Mouse (Mus musculus) liver, embryonic 13.5 days (tissue): ENCODE data around the gene Atp2a2. TPM values are rescaled to one million over a fixed set of nuclear protein-coding genes. Genes with fewer than 3 reads are reported as not detected.
A peak's percentile ranks its signal among the peaks of the same experiment; 100 is the strongest.

Experiments
- ATAC-seq: fragments of 200-750 bp; cut with Nextera tagmentation; 2 replicates; pipeline ENCODE4 v1.8.0; 2017; ENCODE audit warnings: low read depth, mild to moderate bottlenecking, moderate number of reproducible peaks, moderate library complexity
- DNase-seq: peaks from one replicate; pipeline ENCODE4 v3.0.0; 2022
- H3K27ac ChIP-seq: fragments of 300-500 bp; sonication (generic); 2 replicates; pipeline ENCODE4 v1.5.1; 2015; ENCODE audit warnings: moderate library complexity, mild to moderate bottlenecking, inconsistent platforms
- H3K27me3 ChIP-seq: fragments of 300-500 bp; sonication (generic); 2 replicates; pipeline ENCODE4 v1.6.1; 2015; ENCODE audit warnings: mild to moderate bottlenecking, inconsistent platforms
- H3K36me3 ChIP-seq: fragments of 300-500 bp; sonication (generic); 2 replicates; pipeline ENCODE4 v1.6.1; 2015; ENCODE audit warnings: mild to moderate bottlenecking, inconsistent platforms
- H3K4me1 ChIP-seq: fragments of 300-500 bp; sonication (generic); replicated peaks from 2 replicates; pipeline ENCODE4 v1.6.1; 2015; ENCODE audit warnings: inconsistent platforms
- H3K4me2 ChIP-seq: fragments of 300-500 bp; sonication (generic); 2 replicates; pipeline ENCODE4 v1.6.1; 2015; ENCODE audit warnings: inconsistent platforms, mild to moderate bottlenecking, moderate library complexity
- H3K4me3 ChIP-seq: fragments of 300-500 bp; sonication (generic); replicated peaks from 2 replicates; pipeline ENCODE4 v1.5.1; 2015; ENCODE audit warnings: mild to moderate bottlenecking, inconsistent platforms
- H3K9ac ChIP-seq: fragments of 300-500 bp; sonication (generic); 2 replicates; pipeline ENCODE4 v1.6.1; 2015; ENCODE audit warnings: mild to moderate bottlenecking, inconsistent platforms
- H3K9me3 ChIP-seq: fragments of 300-500 bp; sonication (generic); replicated peaks from 2 replicates; pipeline ENCODE4 v1.6.1; 2016; ENCODE audit warnings: inconsistent platforms
- WGBS: fragments of 180-500 bp; shearing (Covaris S2); methylation state at CpG from one replicate; pipeline ENCODE4 v1.1.7; 2015; ENCODE audit not compliant: insufficient replicate concordance; 5-methylcytosine and 5-hydroxymethylcytosine counted together
- polyA plus RNA-seq: library from polyadenylated mRNA; unstranded; fragments of >200 nt; fragmentation: Nextera tagmentation; extraction: Ambion mirVana; gene quantifications from 2 replicates; pipeline ENCODE4 v1.2.1, GENCODE M21; 2015

Gene Atp2a2
- polyA plus RNA-seq, 1 experiment from 2014 or later = 14.1 TPM

GRCm38 (mm10) chr5:122507396-122507795 lies 5.4 kb upstream of the Atp2a2 start:
- Histone ChIP-seq H3K27ac (no peak overlapping the region), H3K9ac (no peak overlapping the region), H3K36me3 (no peaks in the 10 kb centered on the region), H3K27me3 (peaks cover 24% of the 10 kb centered on the region), H3K4me1 (peaks cover 14% of the 10 kb centered on the region), H3K9me3 (peaks cover 5% of the 10 kb centered on the region; the same call in 1 of the 2 replicates), H3K4me2 (no peak overlapping the region), H3K4me3 (no peak overlapping the region)
- DNase-seq (no peak), ATAC-seq (no peak)

GRCm38 (mm10) chr5:122506462-122506861 lies 4.4 kb upstream of the Atp2a2 start:
- WGBS = 69% methylated on average over 3 of the region's 3 CpGs

GRCm38 (mm10) chr5:122505554-122505953 lies 3.5 kb upstream of the Atp2a2 start:
- WGBS = 74% methylated on average over 5 of the region's 5 CpGs

More at GRCm38 (mm10) chr5:122506462-122506861, 4.4 kb upstream of the Atp2a2 start:
- no peak for DNase-seq
- Histone ChIP-seq H3K27me3 (peaks cover 20% of the 10 kb centered on the region), H3K4me3 (no peak overlapping the region), H3K4me2 (no peak overlapping the region), H3K4me1 (peaks cover 13% of the 10 kb centered on the region), H3K9me3 (peaks cover 5% of the 10 kb centered on the region; the same call in 1 of the 2 replicates), H3K27ac (no peak overlapping the region), H3K9ac (no peak overlapping the region), H3K36me3 (no peaks in the 10 kb centered on the region)
- ATAC-seq = no peak

GRCm38 (mm10) chr5:122503760-122504119 lies 1.7 kb upstream of the Atp2a2 start:
- no peak overlapping the region for H3K27ac ChIP-seq
- no peak overlapping the region for H3K4me3 ChIP-seq
- whole genome bisulfite sequencing = 44% methylated on average over 4 of the region's 4 CpGs
- H3K9ac ChIP-seq = no peak overlapping the region
- H3K27me3 ChIP-seq = peaks cover 13% of the 10 kb centered on the region
- no peak overlapping the region for H3K4me2 ChIP-seq
- ATAC-seq = no peak
- peaks cover 5% of the 10 kb centered on the region; the same call in 1 of the 2 replicates for H3K9me3 ChIP-seq
- peaks cover 5% of the 10 kb centered on the region; the same call in 1 of the 2 replicates for H3K36me3 ChIP-seq
- H3K4me1 ChIP-seq = peaks cover 26% of the 10 kb centered on the region
- no peak for DNase-seq

More at GRCm38 (mm10) chr5:122505554-122505953, 3.5 kb upstream of the Atp2a2 start:
- no peak for ATAC-seq
- Histone ChIP-seq H3K36me3 (no peaks in the 10 kb centered on the region), H3K9me3 (peaks cover 5% of the 10 kb centered on the region; the same call in 1 of the 2 replicates), H3K4me2 (no peak overlapping the region), H3K27ac (no peak overlapping the region), H3K9ac (no peak overlapping the region), H3K4me1 (peaks cover 11% of the 10 kb centered on the region), H3K4me3 (no peak overlapping the region), H3K27me3 (peaks cover 13% of the 10 kb centered on the region)
- DNase-seq = no peak

- H3K4me3 ChIP-seq = peak overlapping the region; percentile 97
- peak overlapping the region; percentile 97 for H3K4me2 ChIP-seq
- H3K9me3 ChIP-seq = peaks cover 5% of the 10 kb centered on the region; the same call in 1 of the 2 replicates
- peaks cover 30% of the 10 kb centered on the region for H3K4me1 ChIP-seq
- DNase-seq (no peak), ATAC-seq (no peak)
- H3K27me3 ChIP-seq = peaks cover 13% of the 10 kb centered on the region
- H3K27ac ChIP-seq = no peak overlapping the region
- peak overlapping the region; percentile 82 for H3K9ac ChIP-seq
- H3K36me3 ChIP-seq = peaks cover 9% of the 10 kb centered on the region
- WGBS = 49% methylated on average over 15 of the region's 15 CpGs
These were observed 1.2 kb upstream of the Atp2a2 start for GRCm38 (mm10) chr5:122503015-122503759.

GRCm38 (mm10) chr5:122501101-122502076 lies 636 bp downstream of the Atp2a2 start:
- Histone ChIP-seq H3K9me3 (peaks cover 2% of the 10 kb centered on the region; the same call in 1 of the 2 replicates), H3K4me1 (peaks cover 40% of the 10 kb centered on the region), H3K36me3 (peaks cover 23% of the 10 kb centered on the region), H3K27me3 (peaks cover 13% of the 10 kb centered on the region), H3K9ac (peak overlapping the region; percentile 99), H3K27ac (peak overlapping the region; percentile 97), H3K4me3 (peak overlapping the region; percentile 97), H3K4me2 (peak overlapping the region; percentile 97)
- ATAC-seq (peak; percentile 61), DNase-seq (peak; percentile 38)
- WGBS = under 1% methylated on average over 105 of the region's 113 CpGs

GRCm38 (mm10) chr5:122500563-122500962 lies 1.5 kb downstream of the Atp2a2 start:
- peak overlapping the region; percentile 97 for H3K4me3 ChIP-seq
- H3K4me1 ChIP-seq = peaks cover 40% of the 10 kb centered on the region
- H3K9me3 ChIP-seq = no peaks in the 10 kb centered on the region
- peak overlapping the region; percentile 97 for H3K4me2 ChIP-seq
- H3K36me3 ChIP-seq = peaks cover 31% of the 10 kb centered on the region
- DNase-seq (no peak), ATAC-seq (no peak)
- peak overlapping the region; percentile 97 for H3K27ac ChIP-seq
- 19% methylated on average over 5 of the region's 5 CpGs for whole genome bisulfite sequencing
- peak overlapping the region; percentile 99 for H3K9ac ChIP-seq
- peaks cover 13% of the 10 kb centered on the region for H3K27me3 ChIP-seq

GRCm38 (mm10) chr5:122500141-122500540 lies 1.9 kb downstream of the Atp2a2 start:
- Histone ChIP-seq H3K9me3 (no peaks in the 10 kb centered on the region), H3K4me1 (peaks cover 40% of the 10 kb centered on the region), H3K4me2 (peak overlapping the region; percentile 97), H3K4me3 (peak overlapping the region; percentile 97), H3K27me3 (peaks cover 13% of the 10 kb centered on the region), H3K27ac (0 out of 2 replicates have a peak overlapping the region, but pooled peaks have one; percentile 21), H3K36me3 (peaks cover 33% of the 10 kb centered on the region), H3K9ac (peak overlapping the region; percentile 99)
- DNase-seq (no peak), ATAC-seq (no peak)
- 30% methylated on average over 4 of the region's 4 CpGs for WGBS

- Histone ChIP-seq H3K9me3 (no peaks in the 10 kb centered on the region), H3K27me3 (peaks cover 4% of the 10 kb centered on the region), H3K27ac (no peak overlapping the region), H3K9ac (no peak overlapping the region), H3K4me2 (no peak overlapping the region), H3K4me3 (no peak overlapping the region), H3K4me1 (peaks cover 40% of the 10 kb centered on the region), H3K36me3 (peaks cover 52% of the 10 kb centered on the region)
- DNase-seq (no peak), ATAC-seq (no peak)
- WGBS = 66% methylated on average over 2 of the region's 2 CpGs
These were observed 4.0 kb downstream of the Atp2a2 start for GRCm38 (mm10) chr5:122498046-122498445.

- H3K4me2 ChIP-seq = no peak overlapping the region
- ATAC-seq (no peak), DNase-seq (no peak)
- peaks cover 33% of the 10 kb centered on the region for H3K4me1 ChIP-seq
- no peak overlapping the region for H3K4me3 ChIP-seq
- 80% methylated on average over 4 of the region's 4 CpGs for WGBS
- no peaks in the 10 kb centered on the region for H3K27me3 ChIP-seq
- no peak overlapping the region for H3K9ac ChIP-seq
- H3K27ac ChIP-seq = no peak overlapping the region
- no peaks in the 10 kb centered on the region for H3K9me3 ChIP-seq
- peaks cover 63% of the 10 kb centered on the region for H3K36me3 ChIP-seq
These were observed 5.0 kb downstream of the Atp2a2 start for GRCm38 (mm10) chr5:122496990-122497389.

- DNase-seq (no peak), ATAC-seq (no peak)
- Histone ChIP-seq H3K9ac (no peak overlapping the region), H3K36me3 (peaks cover 81% of the 10 kb centered on the region), H3K27me3 (no peaks in the 10 kb centered on the region), H3K4me2 (no peak overlapping the region), H3K9me3 (no peaks in the 10 kb centered on the region), H3K4me3 (no peak overlapping the region), H3K4me1 (peaks cover 23% of the 10 kb centered on the region), H3K27ac (no peak overlapping the region)
- WGBS = 72% methylated on average over 1 of the region's 1 CpGs
These were observed 7.6 kb downstream of the Atp2a2 start for GRCm38 (mm10) chr5:122494449-122494848.
